Comparison of ENCODE assay signal across 11 mouse cellular contexts in genomic region chr13:96671906-96672234, GRCm38 (mm10). TPM values are rescaled to one million over a fixed set of nuclear protein-coding genes. Genes with fewer than 3 reads are reported as not detected.
DNase-seq lines count a peak whose midpoint lies in the region; ATAC-seq and TF ChIP-seq lines count a peak whose summit lies in the region.
"Had no signal": no experiment of that assay in that cellular context is flagged by ENCODE, and none has a peak within 500 bp of the region (broad histone marks: within the 10 kb centered on the region; RNA-seq: fewer than 3 reads in every experiment).

No protein-coding gene starts in this region.

- no peak overlapping the region for H3K4me2 ChIP-seq in forebrain, embryonic 11.5 days (ENCODE audit: low read depth, low read length, severe bottlenecking)
- H3K4me2 ChIP-seq in neural tube, embryonic 13.5 days: no peak overlapping the region

- H3K79me2 ChIP-seq in macrophage (ENCODE audit: inconsistent target): peaks cover 36% of the 10 kb centered on the region

- no peak overlapping the region for H3K9ac ChIP-seq in forebrain, embryonic 11.5 days (ENCODE audit: low read length)
- H3K9ac ChIP-seq in neural tube, embryonic 13.5 days: no peak overlapping the region

- no peaks in the 10 kb centered on the region for H3K27me3 ChIP-seq in forebrain, embryonic 10.5 days (ENCODE audit: poor library complexity, severe bottlenecking)
- no peaks in the 10 kb centered on the region for H3K27me3 ChIP-seq in forebrain, embryonic 11.5 days (ENCODE audit: control insufficient read depth, insufficient read depth, low read length)
- H3K27me3 ChIP-seq in neural tube, embryonic 13.5 days: no peaks in the 10 kb centered on the region

- TF ChIP-seq CTCF in lung, adult 2 months (IDR thresholded peaks at IDR 0.05; ENCODE audit: insufficient read depth, low read length): no peak

- no peaks in the 10 kb centered on the region for H3K9me3 ChIP-seq in forebrain, embryonic 10.5 days
- H3K9me3 ChIP-seq in forebrain, embryonic 11.5 days (ENCODE audit: control insufficient read depth, low read length): no peaks in the 10 kb centered on the region
- H3K9me3 ChIP-seq in neural tube, embryonic 13.5 days: no peaks in the 10 kb centered on the region

- WGBS in forebrain, embryonic 10.5 days: 93% methylated on average over 5 of the region's 5 CpGs
- WGBS in forebrain, embryonic 11.5 days: 88% methylated on average over 5 of the region's 5 CpGs
- WGBS in neural tube, embryonic 13.5 days: 86% methylated on average over 5 of the region's 5 CpGs
- 73% methylated on average over 5 of the region's 5 CpGs for WGBS in macrophage (ENCODE audit: missing documents)
- WGBS in lung, adult 2 months: 81% methylated on average over 5 of the region's 5 CpGs

- peaks cover 42% of the 10 kb centered on the region for H3K4me1 ChIP-seq in forebrain, embryonic 10.5 days
- H3K4me1 ChIP-seq in forebrain, embryonic 11.5 days (replicated peaks; ENCODE audit: control insufficient read depth, insufficient read depth, low read length): peaks cover 16% of the 10 kb centered on the region; the same call in 1 of the 2 replicates
- peaks cover 38% of the 10 kb centered on the region for H3K4me1 ChIP-seq in neural tube, embryonic 13.5 days (replicated peaks)
- H3K4me1 ChIP-seq in lung, adult 2 months (ENCODE audit: control insufficient read depth, insufficient read depth, low read length): no peaks in the 10 kb centered on the region

- no peak overlapping the region for H3K4me3 ChIP-seq in forebrain, embryonic 10.5 days
- no peak overlapping the region for H3K4me3 ChIP-seq in forebrain, embryonic 11.5 days (ENCODE audit: low read depth, low read length)
- H3K4me3 ChIP-seq in neural tube, embryonic 13.5 days: no peak overlapping the region
- H3K4me3 ChIP-seq in macrophage (ENCODE audit: inconsistent target): no peak overlapping the region
- no peak overlapping the region for H3K4me3 ChIP-seq in lung, adult 2 months (replicated peaks; ENCODE audit: extremely low read depth, low read depth, low read length)

- no peak for DNase-seq in forebrain, embryonic 10.5 days (ENCODE audit: extremely low spot score, low spot score)
- DNase-seq in forebrain, embryonic 11.5 days (ENCODE audit: low spot score): no peak
- DNase-seq in neural tube, embryonic 10.5 days (ENCODE audit: extremely low spot score, low spot score): no peak
- no peak for DNase-seq in lung, adult 2 months
- DNase-seq in spleen, adult 18-20 months: no peak
- no peak for DNase-seq in embryo, embryonic 10 days (ENCODE audit: low spot score)
- DNase-seq: heart, adult 18-20 months; kidney, postnatal 25 days; lung, postnatal 14 days had no signal

- no peak for TF ChIP-seq POLR2A in lung, adult 2 months (IDR thresholded peaks at IDR 0.05; ENCODE audit: borderline replicate concordance, extremely low read depth, low read depth, low read length)

- peak overlapping the region; percentile 100 for H3K27ac ChIP-seq in forebrain, embryonic 10.5 days
- H3K27ac ChIP-seq in forebrain, embryonic 11.5 days (ENCODE audit: low read depth, low read length): no peak overlapping the region
- peak overlapping the region; percentile 88 for H3K27ac ChIP-seq in neural tube, embryonic 13.5 days (replicated peaks)
- peak overlapping the region; percentile 94 for H3K27ac ChIP-seq in macrophage

- H3K36me3 ChIP-seq in forebrain, embryonic 10.5 days (replicated peaks): peaks cover 12% of the 10 kb centered on the region
- no peaks in the 10 kb centered on the region for H3K36me3 ChIP-seq in forebrain, embryonic 11.5 days (ENCODE audit: control insufficient read depth, insufficient read depth, low read length)
- no peaks in the 10 kb centered on the region for H3K36me3 ChIP-seq in neural tube, embryonic 13.5 days
- no peaks in the 10 kb centered on the region for H3K36me3 ChIP-seq in macrophage (ENCODE audit: inconsistent target)

- no peak for ATAC-seq in forebrain, embryonic 11.5 days (replicated peaks; ENCODE audit: low FRiP score)
- ATAC-seq in neural tube, embryonic 13.5 days (ENCODE audit: low read depth): no peak

RNA-seq across cellular contexts. Expression of gene Hmgcr, which starts 1.1 kb away (rescaled TPM):
- polyA plus RNA-seq in forebrain, embryonic 10.5 days (2016; fragmentation: Nextera tagmentation; extraction: Ambion mirVana): 156 TPM in 2 replicates
- polyA plus RNA-seq in forebrain, embryonic 11.5 days (2014; fragmentation: Nextera tagmentation; extraction: Ambion mirVana): 189 and 190 TPM in 2 replicates
- polyA plus RNA-seq in neural tube, embryonic 13.5 days (2015; fragmentation: Nextera tagmentation; extraction: Ambion mirVana): 129 and 134 TPM in 2 replicates
- total RNA-seq in macrophage (2018; cell fraction: chromatin; rRNA removed): 100 to 1,000 TPM; 122 to 281 (median 193) TPM
- 10 to 100 TPM; 48.6 to 99.0 (median 71.6) TPM for total RNA-seq in macrophage (2018; cell fraction: cytosol; rRNA removed)
- 100 to 1,000 TPM; 132 to 503 (median 180) TPM for total RNA-seq in macrophage (2018; cell fraction: nucleus; rRNA removed)
- polyA plus RNA-seq in macrophage (2018): 19.1 to 81.1 TPM (median 66.1 TPM) in 3 replicates
- 13.6 and 18.2 TPM in 2 replicates for polyA plus RNA-seq in lung, adult 2 months (2012; rRNA removed)
